ENCODE assay signal across 7 mouse cellular contexts in the genomic region with DNA sequence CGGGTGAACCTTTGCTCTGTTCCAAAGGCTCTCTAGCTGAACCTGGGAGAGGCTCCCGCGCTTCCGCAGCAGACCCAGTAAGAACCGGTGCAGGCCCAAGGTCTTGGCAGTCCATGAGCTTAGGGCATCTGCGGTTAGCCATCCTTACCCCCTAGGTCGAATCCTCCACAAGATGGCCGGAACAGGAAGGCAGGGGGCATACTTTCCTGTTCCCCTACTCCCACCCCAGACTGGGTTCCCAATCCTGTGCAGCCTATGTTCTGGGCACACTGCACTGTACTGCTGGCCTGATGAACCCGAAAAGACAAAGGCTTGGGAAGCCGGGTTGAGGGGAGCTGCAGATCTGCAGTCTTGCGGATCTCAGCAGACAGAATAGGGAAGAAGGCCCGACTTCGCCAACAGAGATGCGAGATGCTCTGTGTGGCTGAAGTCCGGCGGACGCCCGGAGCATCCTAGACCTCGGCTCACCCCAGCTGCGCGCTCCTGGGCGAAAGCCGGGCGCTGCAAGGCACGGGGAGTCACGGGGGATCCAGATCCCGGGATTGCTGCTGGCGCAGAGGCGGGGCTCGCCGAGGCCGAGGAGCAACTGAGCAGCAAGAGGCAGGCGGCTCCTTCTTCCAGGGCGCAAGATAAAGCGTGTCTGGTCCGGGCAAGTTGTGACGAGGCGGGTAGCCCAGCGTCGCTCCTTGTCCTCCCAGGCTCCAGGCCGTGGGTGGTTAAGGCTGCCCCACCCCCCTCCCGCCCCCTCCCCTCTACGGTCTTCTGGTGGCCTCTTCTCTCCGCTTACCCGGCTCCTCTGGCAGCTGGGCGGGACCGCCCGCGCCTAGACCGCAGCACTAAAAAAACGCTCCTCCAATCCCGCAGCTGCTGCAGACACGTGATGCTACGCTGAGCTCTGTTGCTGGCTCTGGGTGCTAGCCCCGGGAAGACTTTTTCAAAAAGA. TPM values are rescaled to one million over a fixed set of nuclear protein-coding genes. Genes with fewer than 3 reads are reported as not detected.
DNase-seq lines count a peak whose midpoint lies in the region; ATAC-seq and TF ChIP-seq lines count a peak whose summit lies in the region.

Gene Dzip1 (minus strand): TSS at position 788 of the 943 bp plus-strand sequence.

- WGBS in hindbrain, postnatal 0 days = 1% methylated on average over 55 of the region's 55 CpGs

- no peaks in the 10 kb centered on the region for H3K36me3 ChIP-seq in hindbrain, postnatal 0 days (ENCODE audit: insufficient read depth, low read length)
- no peaks in the 10 kb centered on the region for H3K36me3 ChIP-seq in megakaryocyte, embryonic 14.5 days (replicated peaks; ENCODE audit: low read length)

- peak within 1 kb of the TSS; percentile 91 for H3K9ac ChIP-seq in hindbrain, postnatal 0 days (replicated peaks; ENCODE audit: low read length)

- H3K4me3 ChIP-seq in hindbrain, postnatal 0 days (ENCODE audit: low read length) = peak within 1 kb of the TSS; percentile 84
- peak within 1 kb of the TSS; percentile 89 for H3K4me3 ChIP-seq in megakaryocyte, embryonic 14.5 days (replicated peaks)

- ATAC-seq in hindbrain, postnatal 0 days = peak; percentile 93

- DNase-seq in adipocyte (ENCODE audit: low spot score) = peak; percentile 54
- DNase-seq in cerebellum, postnatal 4 days (ENCODE audit: low spot score in 2 of 2) = peak; percentile 37 to 67
- DNase-seq in gastrocnemius, adult 8-10 months (ENCODE audit: low spot score in 2 of 2) = peak; percentile 24 to 37
- peak; percentile 90 for DNase-seq in hindbrain, postnatal 0 days (ENCODE audit: low spot score)
- peak; percentile 60 to 81 for DNase-seq in left cerebral cortex, adult 9 months (ENCODE audit: low spot score in 2 of 2)
- peak; percentile 86 for DNase-seq in right cerebral cortex, postnatal 25 days

- peak; percentile 33; the same call in 1 of the 2 replicates for TF ChIP-seq CTCF in hindbrain, postnatal 0 days (IDR thresholded peaks at IDR 0.05; ENCODE audit: low read depth)

- peaks cover 26% of the 10 kb centered on the region for H3K4me1 ChIP-seq in hindbrain, postnatal 0 days (ENCODE audit: insufficient read depth, low read length)
- peaks cover 38% of the 10 kb centered on the region for H3K4me1 ChIP-seq in megakaryocyte, embryonic 14.5 days

- no peaks in the 10 kb centered on the region for H3K9me3 ChIP-seq in hindbrain, postnatal 0 days (ENCODE audit: low read length)
- H3K9me3 ChIP-seq in megakaryocyte, embryonic 14.5 days = no peaks in the 10 kb centered on the region

- peak within 1 kb of the TSS; percentile 95 for H3K27ac ChIP-seq in hindbrain, postnatal 0 days

- no peaks in the 10 kb centered on the region for H3K27me3 ChIP-seq in hindbrain, postnatal 0 days (ENCODE audit: insufficient read depth, low read length)
- H3K27me3 ChIP-seq in megakaryocyte, embryonic 14.5 days (replicated peaks) = peaks cover 83% of the 10 kb centered on the region

- peak within 1 kb of the TSS; percentile 86 for H3K4me2 ChIP-seq in hindbrain, postnatal 0 days (ENCODE audit: low read depth, low read length)

RNA-seq across cellular contexts. Expression of gene Dzip1, which starts in this region (rescaled TPM):
- 1 to 10 TPM; 1.4 to 1.7 (median 1.6) TPM for total RNA-seq in gastrocnemius, adult 8-10 months (2022)
- total RNA-seq in hindbrain, postnatal 0 days (2014; rRNA removed) = 352 and 378 TPM in 2 replicates
- 99.0 and 102 TPM in 2 replicates for polyA plus RNA-seq in hindbrain, postnatal 0 days (2015; fragmentation: Nextera tagmentation; extraction: Ambion mirVana)
- 0.31 and 0.70 TPM in 2 replicates for polyA plus RNA-seq in megakaryocyte, embryonic 14.5 days (2012; ENCODE audit: insufficient read depth, low replicate concordance)

Comparison
In these comparisons a context has a peak if more than half of its experiments do, and no peak if none do; other contexts are left out.
1. Peak in every context shown above with its lines: DNase-seq, ATAC-seq, H3K4me3 ChIP-seq and H3K27ac ChIP-seq.
2. RNA of gene Dzip1 (total RNA-seq): 352 to 378 TPM in hindbrain, postnatal 0 days; 1.4 to 1.7 TPM in gastrocnemius, adult 8-10 months; every median in the first group is over 100 times any median in the second.
3. RNA of gene Dzip1 (polyA plus RNA-seq): 99.0 to 102 TPM in hindbrain, postnatal 0 days; 0.31 to 0.70 TPM in megakaryocyte, embryonic 14.5 days; every median in the first group is over 10 times any median in the second.
4. DNase-seq: peak in every context shown above with its lines; median percentile 90 in hindbrain, postnatal 0 days; 86 in right cerebral cortex, postnatal 25 days; 70 in left cerebral cortex, adult 9 months; 54 in adipocyte; 52 in cerebellum, postnatal 4 days; 30 in gastrocnemius, adult 8-10 months.